Mouse (Mus musculus): Measurements from ENCODE around the gene Gm5426. TPM values are rescaled to one million over a fixed set of nuclear protein-coding genes. Genes with fewer than 3 reads are reported as not detected.

The Gm5426 gene
- polyA plus RNA-seq, 1 experiment from 2014 or later: not detected

DNA sequence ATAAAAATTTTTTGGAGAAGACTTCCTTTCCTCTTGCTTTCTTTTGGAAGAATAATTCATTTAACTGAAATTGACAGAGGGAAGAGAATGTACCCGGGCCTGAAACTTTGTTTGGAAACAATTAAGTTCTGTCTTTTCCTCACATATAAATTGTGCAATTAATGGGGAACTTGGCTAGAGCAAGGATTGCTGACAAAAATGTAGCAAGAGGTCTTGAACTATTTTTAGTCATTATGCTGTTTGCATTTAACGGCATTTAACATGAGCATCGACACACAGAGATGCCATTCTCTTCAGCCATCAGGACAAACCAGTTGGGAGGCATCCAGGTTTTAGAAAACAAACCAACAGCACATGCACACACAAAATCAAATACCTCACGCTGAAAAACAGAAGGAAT lies 36.6 kb downstream of the Gm5426 start:
- WGBS (ENCODE audit: insufficient replicate concordance): 52% methylated on average over 4 of the region's 4 CpGs
- Histone ChIP-seq H3K9ac (no peak overlapping the region), H3K4me1 (replicated peaks) (no peaks in the 10 kb centered on the region), H3K4me3 (replicated peaks) (no peak overlapping the region), H3K9me3 (replicated peaks) (no peaks in the 10 kb centered on the region), H3K27me3 (no peaks in the 10 kb centered on the region), H3K36me3 (replicated peaks) (no peaks in the 10 kb centered on the region), H3K27ac (replicated peaks) (no peak overlapping the region), H3K4me2 (no peak overlapping the region)
- ATAC-seq (ENCODE audit: insufficient read depth): no peak

- Histone ChIP-seq H3K9me3 (replicated peaks) (no peaks in the 10 kb centered on the region), H3K36me3 (replicated peaks) (no peaks in the 10 kb centered on the region), H3K27me3 (no peaks in the 10 kb centered on the region), H3K9ac (no peak overlapping the region), H3K4me2 (no peak overlapping the region), H3K4me1 (replicated peaks) (peaks cover 4% of the 10 kb centered on the region; the same call in 1 of the 2 replicates), H3K27ac (replicated peaks) (no peak overlapping the region), H3K4me3 (replicated peaks) (no peak overlapping the region)
- ATAC-seq (ENCODE audit: insufficient read depth): no peak
- 73% methylated on average over 10 of the region's 10 CpGs for WGBS (ENCODE audit: insufficient replicate concordance)
Observed at GRCm38 (mm10) chr10:96173771-96174170, 37.4 kb downstream of the Gm5426 start.

DNA sequence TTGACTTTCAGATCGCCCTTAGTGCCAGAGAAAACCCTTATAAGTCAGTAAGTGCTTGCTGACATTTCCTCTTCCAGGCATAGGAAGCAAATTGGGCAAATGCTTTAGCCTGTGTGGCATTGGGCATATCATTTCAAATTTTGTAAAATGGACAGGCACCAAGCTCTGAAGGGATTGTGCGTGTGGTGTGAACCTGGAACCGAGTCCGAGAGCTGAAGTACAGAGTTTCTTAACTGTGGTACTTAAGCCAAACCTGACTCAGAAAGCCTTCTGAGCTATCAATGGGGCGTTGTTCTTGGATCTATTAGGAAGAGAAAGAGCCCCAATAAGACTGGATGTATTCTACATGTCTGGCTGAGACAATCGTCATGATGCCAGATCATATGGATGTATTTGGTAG lies 40.5 kb downstream of the Gm5426 start:
- Histone ChIP-seq H3K27me3 (no peaks in the 10 kb centered on the region), H3K27ac (replicated peaks) (no peak overlapping the region), H3K36me3 (replicated peaks) (no peaks in the 10 kb centered on the region), H3K9ac (no peak overlapping the region), H3K9me3 (replicated peaks) (no peaks in the 10 kb centered on the region), H3K4me3 (replicated peaks) (no peak overlapping the region), H3K4me2 (no peak overlapping the region), H3K4me1 (replicated peaks) (peaks cover 11% of the 10 kb centered on the region)
- WGBS (ENCODE audit: insufficient replicate concordance): 74% methylated on average over 6 of the region's 6 CpGs
- no peak for ATAC-seq (ENCODE audit: insufficient read depth)

DNA sequence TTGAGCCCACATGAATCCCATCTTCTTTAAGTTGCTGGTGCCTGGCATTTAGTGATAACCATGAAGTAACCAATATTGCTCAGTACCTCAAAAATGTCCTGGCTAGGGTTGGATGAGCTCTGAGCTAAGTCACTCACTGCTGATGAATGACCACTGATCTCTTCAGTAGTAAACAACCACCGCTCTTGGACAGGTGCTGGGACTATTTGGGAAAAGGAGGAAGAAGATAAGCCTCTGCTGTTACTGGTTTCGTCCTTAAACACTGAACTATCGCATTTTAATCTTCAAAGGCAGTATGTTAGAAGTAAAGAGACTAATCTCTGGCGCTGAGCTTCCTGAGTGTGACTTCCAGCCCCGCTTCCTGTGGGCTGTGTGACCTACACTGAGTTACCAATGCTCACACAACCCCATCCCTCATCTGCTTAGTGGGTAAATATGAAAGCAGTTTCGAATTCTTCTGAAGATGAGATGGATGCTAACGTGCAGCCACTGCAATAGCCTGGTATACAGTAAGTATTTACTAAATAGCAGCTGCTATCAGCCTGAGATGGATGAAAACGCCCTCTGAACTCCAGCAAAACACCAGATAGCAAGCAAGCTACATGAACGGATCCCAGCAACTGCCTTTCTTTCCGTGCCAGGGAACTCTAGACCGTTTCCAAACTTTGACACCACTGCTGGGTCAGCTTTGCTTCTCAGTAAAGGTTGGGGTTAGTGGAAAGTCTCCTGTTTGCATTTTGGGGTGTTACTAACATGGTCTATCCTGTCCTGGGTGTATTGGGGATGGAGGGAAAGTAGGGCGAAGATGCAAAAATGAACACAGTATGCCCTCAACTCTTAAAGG lies 44.4 kb downstream of the Gm5426 start:
- Histone ChIP-seq H3K4me1 (replicated peaks) (peaks cover 11% of the 10 kb centered on the region), H3K27ac (replicated peaks) (peak overlapping the region; percentile 29; the same call in 1 of the 2 replicates), H3K36me3 (replicated peaks) (no peaks in the 10 kb centered on the region), H3K9me3 (replicated peaks) (no peaks in the 10 kb centered on the region), H3K9ac (no peak overlapping the region), H3K27me3 (no peaks in the 10 kb centered on the region), H3K4me3 (replicated peaks) (no peak overlapping the region), H3K4me2 (no peak overlapping the region; the same call in 1 of the 2 replicates)
- WGBS (ENCODE audit: insufficient replicate concordance): 21% methylated on average over 12 of the region's 12 CpGs
- ATAC-seq (ENCODE audit: insufficient read depth): no peak; the same call in 1 of the 2 replicates

GRCm38 (mm10) chr10:96181398-96181790 lies 45.0 kb downstream of the Gm5426 start:
- Histone ChIP-seq H3K4me1 (replicated peaks) (peaks cover 11% of the 10 kb centered on the region), H3K9me3 (replicated peaks) (no peaks in the 10 kb centered on the region), H3K4me2 (no peak overlapping the region), H3K36me3 (replicated peaks) (no peaks in the 10 kb centered on the region), H3K27ac (replicated peaks) (peak overlapping the region; percentile 29; the same call in 1 of the 2 replicates), H3K9ac (no peak overlapping the region), H3K4me3 (replicated peaks) (no peak overlapping the region), H3K27me3 (no peaks in the 10 kb centered on the region)
- ATAC-seq (ENCODE audit: insufficient read depth): peak; percentile 64
- 26% methylated on average over 5 of the region's 5 CpGs for WGBS (ENCODE audit: insufficient replicate concordance)

DNA sequence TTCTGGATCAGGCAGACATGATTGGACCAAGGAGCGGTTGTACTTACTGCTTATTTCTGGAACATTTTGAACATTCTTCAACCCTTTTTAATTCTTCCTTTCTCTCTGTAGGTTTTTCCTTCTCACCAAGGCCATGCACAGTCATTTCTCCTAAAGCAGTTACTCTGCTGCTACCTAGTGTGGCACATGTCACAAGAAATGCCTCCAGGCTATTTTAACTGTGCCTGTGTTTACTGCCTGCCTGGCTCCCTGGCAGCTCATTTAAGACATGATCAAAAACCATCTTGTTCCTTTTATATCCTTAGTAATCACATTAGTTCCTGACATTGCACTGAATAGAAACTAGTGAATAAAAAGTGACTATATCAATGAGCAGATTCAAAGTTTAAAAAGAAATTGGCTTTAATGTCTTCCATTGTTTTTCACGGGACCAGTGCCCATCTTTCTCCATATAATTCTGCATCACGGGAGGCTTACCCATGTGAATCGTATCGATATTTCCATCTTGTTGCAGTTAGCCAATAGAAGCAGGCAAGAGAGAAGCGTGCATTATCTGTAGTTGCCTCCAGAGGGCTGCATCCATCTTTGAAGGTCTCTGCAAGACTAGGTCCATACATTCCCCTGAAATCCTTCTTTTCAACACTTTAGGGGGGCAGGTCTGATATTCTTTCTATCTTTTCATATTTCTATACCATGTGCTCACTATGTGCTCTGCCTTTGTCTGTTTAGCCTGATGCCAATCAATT lies 45.7 kb downstream of the Gm5426 start:
- Histone ChIP-seq H3K4me2 (no peak overlapping the region), H3K4me3 (replicated peaks) (no peak overlapping the region), H3K27me3 (no peaks in the 10 kb centered on the region), H3K9me3 (replicated peaks) (no peaks in the 10 kb centered on the region), H3K27ac (replicated peaks) (0 out of 2 replicates have a peak overlapping the region, but pooled peaks have one; percentile 38), H3K9ac (no peak overlapping the region), H3K4me1 (replicated peaks) (peaks cover 11% of the 10 kb centered on the region), H3K36me3 (replicated peaks) (no peaks in the 10 kb centered on the region)
- 64% methylated on average over 6 of the region's 6 CpGs for WGBS (ENCODE audit: insufficient replicate concordance)
- ATAC-seq (ENCODE audit: insufficient read depth): no peak

GRCm38 (mm10) chr10:96185026-96185425 lies 48.6 kb downstream of the Gm5426 start:
- no peak overlapping the region for H3K27ac ChIP-seq (replicated peaks)
- no peak overlapping the region for H3K9ac ChIP-seq
- no peak overlapping the region for H3K4me3 ChIP-seq (replicated peaks)
- no peak for ATAC-seq (ENCODE audit: insufficient read depth)
- no peak overlapping the region for H3K4me2 ChIP-seq
- no peaks in the 10 kb centered on the region for H3K27me3 ChIP-seq
- no peaks in the 10 kb centered on the region for H3K36me3 ChIP-seq (replicated peaks)
- no peaks in the 10 kb centered on the region for H3K9me3 ChIP-seq (replicated peaks)
- H3K4me1 ChIP-seq (replicated peaks): peaks cover 13% of the 10 kb centered on the region
- 69% methylated on average over 2 of the region's 2 CpGs for WGBS (ENCODE audit: insufficient replicate concordance)

- ATAC-seq (ENCODE audit: insufficient read depth): no peak
- Histone ChIP-seq H3K36me3 (replicated peaks) (no peaks in the 10 kb centered on the region), H3K4me3 (replicated peaks) (no peak overlapping the region), H3K27ac (replicated peaks) (no peak overlapping the region), H3K9ac (no peak overlapping the region), H3K27me3 (no peaks in the 10 kb centered on the region), H3K4me2 (no peak overlapping the region), H3K4me1 (replicated peaks) (peaks cover 13% of the 10 kb centered on the region), H3K9me3 (replicated peaks) (no peaks in the 10 kb centered on the region)
- 42% methylated on average over 3 of the region's 3 CpGs for whole genome bisulfite sequencing (ENCODE audit: insufficient replicate concordance)
Observed at GRCm38 (mm10) chr10:96185601-96186000, 49.2 kb downstream of the Gm5426 start.

Small RNA genes within 50 kb of the gene (microRNA-seq; reads per million reads assigned to microRNA genes)
- not detected for gene Gm22913

Other genes with a start within 250 kb of the Gm5426 start
- 7.7 and 7.9 TPM in 2 replicates for gene Eea1, start 196.0 kb upstream of the Gm5426 start, polyA plus RNA-seq (2015; fragmentation: Nextera tagmentation; extraction: Ambion mirVana)